24 mouse cellular contexts compared by ENCODE assay signal in genomic region chr5:107074350-107074749, GRCm38 (mm10).
DNase-seq lines count a peak whose midpoint lies in the region; ATAC-seq and TF ChIP-seq lines count a peak whose summit lies in the region.
"Had no signal": no experiment of that assay in that cellular context is flagged by ENCODE, and none has a peak within 500 bp of the region (broad histone marks: within the 10 kb centered on the region; RNA-seq: fewer than 3 reads in every experiment).

No protein-coding gene starts in this region.

- WGBS in forebrain, embryonic 12.5 days = 24% methylated on average over 4 of the region's 4 CpGs
- 14% methylated on average over 4 of the region's 4 CpGs for WGBS in forebrain, embryonic 15.5 days
- 43% methylated on average over 4 of the region's 4 CpGs for WGBS in heart, embryonic 16.5 days
- 53% methylated on average over 4 of the region's 4 CpGs for WGBS in heart, embryonic 11.5 days (ENCODE audit: insufficient replicate concordance)
- 47% methylated on average over 4 of the region's 4 CpGs for WGBS in lung, embryonic 16.5 days

- peaks cover 7% of the 10 kb centered on the region; the same call in 1 of the 2 replicates for H3K27me3 ChIP-seq in forebrain, embryonic 12.5 days
- no peaks in the 10 kb centered on the region for H3K27me3 ChIP-seq in forebrain, embryonic 15.5 days
- no peaks in the 10 kb centered on the region for H3K27me3 ChIP-seq in heart, embryonic 16.5 days (ENCODE audit: control insufficient read depth, insufficient read depth, low read length)
- no peaks in the 10 kb centered on the region for H3K27me3 ChIP-seq in heart, embryonic 11.5 days (ENCODE audit: control insufficient read depth, insufficient read depth, low read length)
- H3K27me3 ChIP-seq in lung, embryonic 16.5 days (ENCODE audit: control insufficient read depth, insufficient read depth, low read depth, low read length) = no peaks in the 10 kb centered on the region
- H3K27me3 ChIP-seq: kidney, embryonic 15.5 days; midbrain, embryonic 12.5 days had no signal

- TF ChIP-seq POLR2A in brain, embryonic 14.5 days (IDR thresholded peaks at IDR 0.05; ENCODE audit: borderline replicate concordance, extremely low read depth, insufficient read depth, insufficient read length, poor library complexity, severe bottlenecking) = no peak

- intact Hi-C loops in gastrocnemius, postnatal 14 days (cut with DNase I; ENCODE audit: low total_unique reads) = no loop called here

- no peak overlapping the region for H3K27ac ChIP-seq in forebrain, embryonic 12.5 days
- H3K27ac ChIP-seq in forebrain, embryonic 15.5 days (replicated peaks) = no peak overlapping the region
- H3K27ac ChIP-seq in heart, embryonic 16.5 days (ENCODE audit: low read length) = peak overlapping the region; percentile 42; the same call in 1 of the 2 replicates
- H3K27ac ChIP-seq in heart, embryonic 11.5 days (ENCODE audit: low read depth, low read length) = no peak overlapping the region
- no peak overlapping the region for H3K27ac ChIP-seq in lung, embryonic 16.5 days (ENCODE audit: low read length)
- H3K27ac ChIP-seq: liver, embryonic 14.5 days; midbrain, embryonic 12.5 days had no signal

- peak; percentile 55; the same call in 1 of the 2 replicates for ATAC-seq in forebrain, embryonic 12.5 days (ENCODE audit: low FRiP score)
- no peak for ATAC-seq in forebrain, embryonic 15.5 days (replicated peaks)
- no peak for ATAC-seq in heart, embryonic 16.5 days (replicated peaks; ENCODE audit: extremely low read depth, insufficient read depth, low FRiP score)
- no peak for ATAC-seq in heart, embryonic 11.5 days (replicated peaks; ENCODE audit: insufficient number of reproducible peaks, low FRiP score, low TSS enrichment)
- 0 out of 2 replicates have a peak, but pooled peaks have one; percentile 12 for ATAC-seq in lung, embryonic 16.5 days (ENCODE audit: low read depth)
- ATAC-seq: inflammation-experienced regulatory T-cells, adult 6 months had no signal

- H3K4me3 ChIP-seq in forebrain, embryonic 12.5 days (replicated peaks) = no peak overlapping the region
- no peak overlapping the region for H3K4me3 ChIP-seq in forebrain, embryonic 15.5 days
- no peak overlapping the region for H3K4me3 ChIP-seq in heart, embryonic 16.5 days (ENCODE audit: low read length)
- no peak overlapping the region for H3K4me3 ChIP-seq in heart, embryonic 11.5 days (ENCODE audit: low read depth, low read length)
- no peak overlapping the region for H3K4me3 ChIP-seq in lung, embryonic 16.5 days (ENCODE audit: low read length)
- H3K4me3 ChIP-seq: kidney, embryonic 15.5 days; midbrain, embryonic 12.5 days had no signal

- no peak for DNase-seq in lung, postnatal 10 days
- DNase-seq in brain, embryonic 14.5 days (ENCODE audit: low read depth) = peak; percentile 60
- no peak for DNase-seq in gastrocnemius, postnatal 14 days
- DNase-seq: adrenal gland, postnatal 14 days; cerebellum, adult 11-12 months; cerebellum, adult 9-11 months; gastrocnemius, postnatal 25 days; heart, adult 11 months; heart, postnatal 10 days; kidney, adult 18-20 months; liver; lung, adult 2 months; retina, postnatal 1 day; right cerebral cortex, postnatal 14 days; thymus, postnatal 4 days had no signal

- no peak overlapping the region for H3K9ac ChIP-seq in forebrain, embryonic 12.5 days
- no peak overlapping the region for H3K9ac ChIP-seq in forebrain, embryonic 15.5 days (replicated peaks)
- H3K9ac ChIP-seq in heart, embryonic 16.5 days (ENCODE audit: low read length) = no peak overlapping the region
- no peak overlapping the region for H3K9ac ChIP-seq in heart, embryonic 11.5 days (ENCODE audit: low read depth, low read length)
- no peak overlapping the region for H3K9ac ChIP-seq in lung, embryonic 16.5 days (ENCODE audit: low read length)
- H3K9ac ChIP-seq: kidney, embryonic 15.5 days; liver, embryonic 14.5 days; midbrain, embryonic 12.5 days had no signal

- TF ChIP-seq CTCF in brain, embryonic 14.5 days (IDR thresholded peaks at IDR 0.05; ENCODE audit: borderline replicate concordance, extremely low read depth, insufficient read depth, insufficient read length) = no peak

- no peak overlapping the region for H3K4me2 ChIP-seq in forebrain, embryonic 12.5 days
- no peak overlapping the region for H3K4me2 ChIP-seq in forebrain, embryonic 15.5 days (replicated peaks)
- no peak overlapping the region for H3K4me2 ChIP-seq in heart, embryonic 16.5 days (ENCODE audit: low read depth, low read length)
- no peak overlapping the region for H3K4me2 ChIP-seq in heart, embryonic 11.5 days
- H3K4me2 ChIP-seq in lung, embryonic 16.5 days (ENCODE audit: low read depth, low read length) = no peak overlapping the region
- H3K4me2 ChIP-seq: kidney, embryonic 15.5 days; midbrain, embryonic 12.5 days had no signal

- H3K36me3 ChIP-seq in forebrain, embryonic 12.5 days (replicated peaks) = no peaks in the 10 kb centered on the region
- H3K36me3 ChIP-seq in forebrain, embryonic 15.5 days = no peaks in the 10 kb centered on the region
- H3K36me3 ChIP-seq in heart, embryonic 16.5 days (ENCODE audit: control insufficient read depth, insufficient read depth) = no peaks in the 10 kb centered on the region
- H3K36me3 ChIP-seq in heart, embryonic 11.5 days (ENCODE audit: control insufficient read depth, insufficient read depth, low read length) = no peaks in the 10 kb centered on the region
- no peaks in the 10 kb centered on the region for H3K36me3 ChIP-seq in lung, embryonic 16.5 days (ENCODE audit: control insufficient read depth, insufficient read depth, low read length)
- H3K36me3 ChIP-seq: kidney, embryonic 15.5 days; midbrain, embryonic 12.5 days had no signal

- no peaks in the 10 kb centered on the region for H3K9me3 ChIP-seq in forebrain, embryonic 12.5 days
- no peaks in the 10 kb centered on the region for H3K9me3 ChIP-seq in forebrain, embryonic 15.5 days
- no peaks in the 10 kb centered on the region for H3K9me3 ChIP-seq in heart, embryonic 16.5 days (replicated peaks; ENCODE audit: control insufficient read depth, low read length)
- H3K9me3 ChIP-seq in heart, embryonic 11.5 days (replicated peaks; ENCODE audit: control insufficient read depth, low read length) = no peaks in the 10 kb centered on the region
- no peaks in the 10 kb centered on the region for H3K9me3 ChIP-seq in lung, embryonic 16.5 days (ENCODE audit: control insufficient read depth, low read length)
- H3K9me3 ChIP-seq: kidney, embryonic 15.5 days; midbrain, embryonic 12.5 days had no signal

- H3K4me1 ChIP-seq in forebrain, embryonic 12.5 days = peaks cover 14% of the 10 kb centered on the region
- peaks cover 5% of the 10 kb centered on the region for H3K4me1 ChIP-seq in forebrain, embryonic 15.5 days
- peaks cover 20% of the 10 kb centered on the region for H3K4me1 ChIP-seq in heart, embryonic 16.5 days (ENCODE audit: control insufficient read depth, insufficient read depth, low read length)
- peaks cover 10% of the 10 kb centered on the region for H3K4me1 ChIP-seq in heart, embryonic 11.5 days (ENCODE audit: control insufficient read depth, insufficient read depth, low read length)
- H3K4me1 ChIP-seq in lung, embryonic 16.5 days (replicated peaks; ENCODE audit: control insufficient read depth, insufficient read depth, low read length) = peaks cover 15% of the 10 kb centered on the region

Comparison
In these comparisons a context has a peak if more than half of its experiments do, and no peak if none do; other contexts are left out.
1. ATAC-seq: peak in forebrain, embryonic 12.5 days (single experiment) and lung, embryonic 16.5 days (single experiment); none in forebrain, embryonic 15.5 days (single experiment), heart, embryonic 16.5 days (single experiment) and heart, embryonic 11.5 days (single experiment).